Mouse (Mus musculus) kidney, adult 2 months (tissue): Measurements from ENCODE around the gene Rnh1. TPM values are rescaled to one million over a fixed set of nuclear protein-coding genes. Genes with fewer than 3 reads are reported as not detected.

Source experiments
- DNase-seq: peaks from one replicate; pipeline ENCODE4 v3.0.0; 2021
- H3K27ac ChIP-seq: fragments of 200-500 bp; 2 replicates; pipeline ENCODE4 v1.5.1; 2012; ENCODE audit warnings: low read depth, low read length, control low read depth, inconsistent platforms; ENCODE audit not compliant: insufficient read depth
- H3K27me3 ChIP-seq: fragments of 200-500 bp; replicated peaks from 2 replicates; pipeline ENCODE4 v1.6.1; 2012; ENCODE audit warnings: mild to moderate bottlenecking, moderate library complexity, low read length, inconsistent platforms; ENCODE audit not compliant: control insufficient read depth, insufficient read depth
- H3K36me3 ChIP-seq: fragments of 200-500 bp; 2 replicates; pipeline ENCODE4 v1.6.1; 2012; ENCODE audit warnings: mild to moderate bottlenecking, moderate library complexity, low read length, inconsistent platforms; ENCODE audit not compliant: control insufficient read depth, insufficient read depth
- H3K4me1 ChIP-seq: fragments of 200-500 bp; 2 replicates; pipeline ENCODE4 v1.6.1; 2011; ENCODE audit warnings: low read length; ENCODE audit not compliant: control insufficient read depth, insufficient read depth
- H3K4me3 ChIP-seq: fragments of 200-500 bp; 2 replicates; pipeline ENCODE4 v1.5.1; 2011; ENCODE audit warnings: mild to moderate bottlenecking, low read depth, low read length, control low read depth; ENCODE audit not compliant: insufficient read depth
- CTCF ChIP-seq: fragments of 200-500 bp; conservative IDR thresholded peaks from 2 replicates; pipeline ENCODE4 v1.5.1; 2011; ENCODE audit warnings: low read depth, mild to moderate bottlenecking, control low read depth, low read length, moderate library complexity, mixed read lengths; ENCODE audit not compliant: insufficient read depth, insufficient read length
- POLR2A ChIP-seq: fragments of 200-500 bp; IDR thresholded peaks from one replicate; pipeline ENCODE4 v1.6.1; 2011; ENCODE audit warnings: low read depth, low read length, control low read depth
- WGBS: fragments of 180-500 bp; shearing (Covaris S2); methylation state at CpG from one replicate; pipeline ENCODE4 v1.1.7; 2018; 5-methylcytosine and 5-hydroxymethylcytosine counted together
- polyA plus RNA-seq: library from polyadenylated mRNA; depleted of rRNA; stranded (reverse); fragments of >200 nt; gene quantifications from 2 replicates; pipeline ENCODE4 v1.2.3, GENCODE M21; 2012; rRNA removed

The Rnh1 gene
- polyA plus RNA-seq, 1 experiment = 190 TPM

DNA sequence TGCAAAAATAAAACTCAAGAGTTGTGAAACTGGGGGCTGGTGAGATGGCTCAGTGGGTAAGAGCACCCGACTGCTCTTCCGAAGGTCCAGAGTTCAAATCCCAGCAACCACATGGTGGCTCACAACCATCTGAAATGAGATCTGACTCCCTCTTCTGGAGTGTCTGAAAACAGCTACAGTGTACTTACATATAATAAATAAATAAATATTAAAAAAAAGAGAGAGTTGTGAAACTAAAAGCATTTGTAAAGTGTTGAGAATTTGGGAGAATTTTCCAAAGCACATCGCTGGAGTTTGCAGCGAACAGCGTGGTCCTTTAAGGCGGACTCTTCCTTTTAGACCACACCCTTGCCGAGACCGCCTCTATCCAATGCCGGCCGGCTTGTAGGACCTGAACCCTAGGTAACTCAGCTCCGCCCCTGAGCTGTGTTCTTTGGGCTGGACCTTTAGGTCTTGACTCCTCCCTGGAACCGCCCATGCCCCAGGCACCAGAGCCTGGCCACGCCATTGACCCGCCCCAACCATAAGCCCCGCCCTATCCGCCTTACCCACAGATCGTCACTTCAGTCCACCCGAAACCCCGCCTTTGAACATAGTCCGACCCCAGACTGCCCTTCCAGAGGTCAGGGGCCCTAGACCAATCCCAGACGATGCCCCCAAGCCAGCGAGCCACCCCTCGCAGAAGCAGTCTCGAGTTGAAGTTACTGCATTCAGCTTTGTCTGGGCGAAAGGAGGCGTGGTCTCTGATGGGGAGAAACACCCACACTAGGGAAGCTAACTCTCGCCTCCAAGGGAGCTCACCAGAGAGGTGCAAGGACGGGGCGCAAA is 49.8 kb downstream of the Rnh1 start:
- no peaks in the 10 kb centered on the region for H3K27me3 ChIP-seq
- WGBS = 2% methylated on average over 29 of the region's 29 CpGs
- DNase-seq = peak; percentile 99
- H3K36me3 ChIP-seq = no peaks in the 10 kb centered on the region
- H3K27ac ChIP-seq = peak overlapping the region; percentile 89
- no peak for TF ChIP-seq POLR2A
- TF ChIP-seq CTCF = no peak
- H3K4me3 ChIP-seq = peak overlapping the region; percentile 68
- peaks cover 7% of the 10 kb centered on the region; the same call in 1 of the 2 replicates for H3K4me1 ChIP-seq

DNA sequence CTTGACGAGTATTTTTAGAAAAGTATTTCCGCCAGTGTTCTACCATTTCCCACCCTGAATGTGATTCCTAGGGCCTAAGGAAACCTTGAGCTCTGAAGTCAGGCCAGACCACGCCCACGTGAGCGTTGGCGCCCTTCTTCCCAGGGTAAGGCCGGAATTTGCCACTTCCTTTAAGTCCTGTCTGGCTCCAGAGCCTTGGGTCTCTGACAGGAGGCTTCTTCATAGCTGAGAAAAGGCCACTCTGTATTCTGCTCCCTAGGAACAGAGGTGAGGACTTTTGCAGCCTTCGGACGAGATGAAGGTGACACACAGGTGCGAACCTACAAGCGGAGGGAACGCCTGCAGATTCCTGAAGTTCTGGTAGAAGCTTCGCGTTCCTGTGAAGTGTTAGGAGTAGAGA is 50.4 kb downstream of the Rnh1 start, which contains the start of gene Ptdss2:
Gene Ptdss2 (plus strand): TSS at position 138 of the 400 bp plus-strand sequence.
- Histone ChIP-seq H3K4me1 (peaks cover 12% of the 10 kb centered on the region), H3K4me3 (peak within 1 kb of the TSS; percentile 68), H3K27ac (peak within 1 kb of the TSS; percentile 89), H3K36me3 (no peaks in the 10 kb centered on the region), H3K27me3 (no peaks in the 10 kb centered on the region)
- peak; percentile 89 for DNase-seq
- 35% methylated on average over 14 of the region's 14 CpGs for WGBS
- TF ChIP-seq CTCF (no peak), POLR2A (no peak)

DNA sequence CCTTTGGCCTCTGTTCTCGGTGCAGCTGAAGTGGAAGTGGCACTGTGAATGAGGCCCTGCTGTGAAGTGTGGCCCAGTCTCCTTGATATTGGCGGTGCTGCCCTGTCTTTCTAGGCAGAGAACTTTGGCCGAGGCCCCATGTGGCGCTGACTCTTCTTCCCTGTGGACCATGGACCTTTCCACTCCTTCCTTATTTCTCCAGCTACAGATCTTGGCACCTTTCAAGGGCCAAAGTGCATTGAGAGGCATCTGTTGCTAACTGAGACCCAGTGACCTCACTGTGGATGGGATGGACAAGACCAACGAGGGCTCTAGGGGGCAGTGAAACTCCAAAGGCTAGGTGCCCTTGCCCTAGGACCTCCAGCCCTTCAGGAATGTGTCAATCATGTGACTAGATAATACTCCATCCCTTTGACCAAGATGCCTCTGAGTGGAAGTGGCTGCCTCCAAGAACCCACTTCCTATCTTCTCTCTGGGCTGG is 51.6 kb downstream of the Rnh1 start:
- DNase-seq = peak; percentile 96
- TF ChIP-seq CTCF (no peak; the same call in 1 of the 2 replicates), POLR2A (no peak)
- peaks cover 12% of the 10 kb centered on the region for H3K4me1 ChIP-seq
- H3K27me3 ChIP-seq = no peaks in the 10 kb centered on the region
- H3K27ac ChIP-seq = no peak overlapping the region; the same call in 1 of the 2 replicates
- no peaks in the 10 kb centered on the region for H3K36me3 ChIP-seq
- WGBS = 60% methylated on average over 5 of the region's 5 CpGs
- no peak overlapping the region for H3K4me3 ChIP-seq

DNA sequence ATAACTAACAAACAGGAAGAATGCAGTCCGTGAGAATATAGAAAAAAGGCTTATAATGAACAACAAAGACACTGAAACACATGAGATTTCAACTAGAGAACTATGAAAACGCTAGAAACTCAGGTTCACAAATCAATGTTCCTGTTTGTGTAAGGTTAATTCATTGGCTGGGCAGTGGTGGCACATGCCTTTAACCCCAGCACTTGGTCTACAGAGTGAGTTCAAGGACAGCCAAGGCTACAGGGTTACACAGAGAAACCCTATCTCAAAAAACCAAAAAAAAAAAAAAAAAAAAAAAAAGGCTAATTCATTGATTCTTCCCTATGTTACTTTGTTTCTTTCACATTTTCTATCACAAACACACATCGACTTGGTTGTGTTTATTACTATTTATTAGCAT is 52.1 kb downstream of the Rnh1 start:
- Histone ChIP-seq H3K36me3 (no peaks in the 10 kb centered on the region), H3K4me1 (peaks cover 12% of the 10 kb centered on the region), H3K27ac (no peak overlapping the region), H3K27me3 (no peaks in the 10 kb centered on the region), H3K4me3 (no peak overlapping the region)
- TF ChIP-seq POLR2A (no peak), CTCF (no peak)
- 63% methylated on average over 3 of the region's 3 CpGs for WGBS
- DNase-seq = no peak

DNA sequence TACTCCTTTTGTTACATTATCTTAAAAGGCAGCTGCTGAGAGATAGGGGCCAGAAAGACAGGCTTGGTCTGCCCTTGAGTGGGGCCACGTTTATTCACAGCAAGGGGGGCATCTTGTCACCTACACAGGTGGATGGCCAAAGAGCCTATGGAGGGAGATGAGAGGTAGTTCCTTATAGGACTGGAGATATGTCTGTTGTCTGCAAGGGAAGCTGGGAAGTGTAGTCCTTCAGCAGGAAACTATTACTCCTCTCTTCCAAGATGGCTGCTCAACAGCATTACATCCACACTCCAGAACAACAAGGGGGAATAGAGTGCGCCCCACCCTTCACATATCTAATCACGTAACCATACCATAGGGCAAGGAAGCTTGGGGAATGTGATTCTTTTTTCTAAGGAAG is 53.2 kb downstream of the Rnh1 start:
- 76% methylated on average over 3 of the region's 3 CpGs for WGBS
- H3K36me3 ChIP-seq = no peaks in the 10 kb centered on the region
- DNase-seq = no peak
- TF ChIP-seq POLR2A = no peak
- TF ChIP-seq CTCF = no peak
- no peaks in the 10 kb centered on the region for H3K27me3 ChIP-seq
- no peak overlapping the region for H3K4me3 ChIP-seq
- H3K27ac ChIP-seq = no peak overlapping the region
- H3K4me1 ChIP-seq = peaks cover 12% of the 10 kb centered on the region

DNA sequence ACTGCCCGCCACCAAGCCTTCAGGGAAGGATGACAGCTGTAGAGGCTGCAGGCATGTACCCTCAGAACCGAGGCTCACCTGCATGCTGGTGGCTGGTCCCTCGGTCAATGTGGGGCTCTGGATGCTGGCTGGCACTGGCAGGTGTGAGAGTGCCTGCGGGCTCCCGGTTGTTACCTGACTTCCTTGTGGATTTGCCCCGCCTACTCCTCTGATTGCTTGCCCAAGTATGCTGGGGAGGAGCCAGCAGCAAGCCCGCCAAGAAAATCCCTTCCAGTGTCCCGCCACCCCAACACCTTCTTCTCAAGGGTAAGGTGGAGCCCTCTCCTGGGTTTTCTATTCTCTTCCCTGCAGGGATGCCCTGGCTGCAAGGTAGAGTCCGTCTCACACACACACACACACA is 55.0 kb downstream of the Rnh1 start, which contains the start of gene Ano9:
Gene Ano9 (minus strand): TSS at position 171 of the 400 bp plus-strand sequence.
- Histone ChIP-seq H3K27me3 (no peaks in the 10 kb centered on the region), H3K36me3 (no peaks in the 10 kb centered on the region), H3K27ac (no peak within 1 kb of the TSS), H3K4me3 (peak within 1 kb of the TSS; percentile 43), H3K4me1 (peaks cover 7% of the 10 kb centered on the region)
- 13% methylated on average over 9 of the region's 9 CpGs for WGBS
- TF ChIP-seq POLR2A (peak; percentile 15), CTCF (no peak)
- peak; percentile 82 for DNase-seq

DNA sequence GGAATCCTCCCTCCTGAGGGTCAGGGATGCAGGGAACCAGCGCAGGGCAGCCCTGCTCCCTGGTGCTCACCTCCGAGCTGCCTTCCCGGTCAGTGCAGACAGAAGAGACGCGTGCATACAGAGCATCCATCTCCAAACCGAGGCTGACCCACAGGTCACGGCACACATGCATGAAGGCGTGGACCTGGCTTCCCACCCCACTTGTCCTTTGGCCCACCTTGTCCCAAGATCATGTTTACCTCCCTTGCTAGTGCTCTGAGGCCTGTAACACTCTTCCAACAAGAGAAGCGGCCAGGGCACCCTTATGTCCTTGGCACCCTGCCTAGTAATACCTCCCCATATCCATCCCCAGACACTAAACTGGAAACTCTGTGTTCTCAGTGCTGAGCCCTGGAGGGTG is 56.8 kb downstream of the Rnh1 start:
- H3K27ac ChIP-seq = no peak overlapping the region
- WGBS = 92% methylated on average over 9 of the region's 9 CpGs
- no peak overlapping the region for H3K4me3 ChIP-seq
- peaks cover 7% of the 10 kb centered on the region for H3K4me1 ChIP-seq
- no peak for DNase-seq
- H3K27me3 ChIP-seq = no peaks in the 10 kb centered on the region
- TF ChIP-seq CTCF (no peak), POLR2A (no peak)
- no peaks in the 10 kb centered on the region for H3K36me3 ChIP-seq

Other genes starting within 250 kb of the Rnh1 start
- gene Pgghg, start 231.5 kb downstream of the Rnh1 start, polyA plus RNA-seq = 58.0 and 71.2 TPM in 2 replicates
- gene Ifitm5, start 222.6 kb downstream of the Rnh1 start, polyA plus RNA-seq = 0.87 and 1.4 TPM in 2 replicates
- gene Gm45717, start 216.9 kb downstream of the Rnh1 start, polyA plus RNA-seq = 0.27 TPM in 1 of 2 replicates, not detected in the other
- gene Ifitm2, start 216.9 kb downstream of the Rnh1 start, polyA plus RNA-seq = 642 and 737 TPM in 2 replicates
- 125 and 135 TPM in 2 replicates for gene Ifitm1, start 205.6 kb downstream of the Rnh1 start, polyA plus RNA-seq
- gene Ifitm3, start 162.1 kb downstream of the Rnh1 start, polyA plus RNA-seq = 259 and 313 TPM in 2 replicates
- 1.6 and 2.3 TPM in 2 replicates for gene Ifitm6, start 154.9 kb downstream of the Rnh1 start, polyA plus RNA-seq
- not detected in 2 replicates for gene Gm17387, start 143.7 kb downstream of the Rnh1 start, polyA plus RNA-seq
- gene B4galnt4, start 111.8 kb downstream of the Rnh1 start, polyA plus RNA-seq = 0.16 and 0.44 TPM in 2 replicates
- gene Pkp3, start 94.6 kb downstream of the Rnh1 start, polyA plus RNA-seq = 17.0 and 19.8 TPM in 2 replicates
- 102 and 110 TPM in 2 replicates for gene Sigirr, start 72.3 kb downstream of the Rnh1 start, polyA plus RNA-seq
- gene Ano9, start 55.1 kb downstream of the Rnh1 start, polyA plus RNA-seq = 5.4 and 7.3 TPM in 2 replicates
- gene Ptdss2, start 50.5 kb downstream of the Rnh1 start, polyA plus RNA-seq = 65.1 and 71.5 TPM in 2 replicates
- gene Hras, start 21.1 kb upstream of the Rnh1 start, polyA plus RNA-seq = 93.5 and 96.0 TPM in 2 replicates
- gene Lrrc56, start 21.3 kb upstream of the Rnh1 start, polyA plus RNA-seq = 9.6 and 13.5 TPM in 2 replicates
- 5.7 and 6.0 TPM in 2 replicates for gene Lmntd2, start 41.2 kb upstream of the Rnh1 start, polyA plus RNA-seq
- 59.1 and 72.2 TPM in 2 replicates for gene Rassf7, start 43.0 kb upstream of the Rnh1 start, polyA plus RNA-seq
- 15.8 and 19.1 TPM in 2 replicates for gene Phrf1, start 55.9 kb upstream of the Rnh1 start, polyA plus RNA-seq
- gene Irf7, start 93.6 kb upstream of the Rnh1 start, polyA plus RNA-seq = 51.6 and 57.5 TPM in 2 replicates
- gene Cdhr5, start 103.9 kb upstream of the Rnh1 start, polyA plus RNA-seq = 129 and 145 TPM in 2 replicates
- 2.0 and 2.7 TPM in 2 replicates for gene Sct, start 106.3 kb upstream of the Rnh1 start, polyA plus RNA-seq
- 0.03 TPM in 1 of 2 replicates, not detected in the other for gene Drd4, start 119.1 kb upstream of the Rnh1 start, polyA plus RNA-seq
- 25.4 and 26.8 TPM in 2 replicates for gene Deaf1, start 154.8 kb upstream of the Rnh1 start, polyA plus RNA-seq
- gene Tmem80, start 154.9 kb upstream of the Rnh1 start, polyA plus RNA-seq = 53.7 and 61.4 TPM in 2 replicates
- gene Eps8l2, start 166.0 kb upstream of the Rnh1 start, polyA plus RNA-seq = 245 and 297 TPM in 2 replicates
- gene Taldo1, start 219.3 kb upstream of the Rnh1 start, polyA plus RNA-seq = 321 and 366 TPM in 2 replicates
- gene Gatd1, start 241.3 kb upstream of the Rnh1 start, polyA plus RNA-seq = 51.7 and 58.4 TPM in 2 replicates